10 mouse cellular contexts compared by ENCODE assay signal in the genomic region with DNA sequence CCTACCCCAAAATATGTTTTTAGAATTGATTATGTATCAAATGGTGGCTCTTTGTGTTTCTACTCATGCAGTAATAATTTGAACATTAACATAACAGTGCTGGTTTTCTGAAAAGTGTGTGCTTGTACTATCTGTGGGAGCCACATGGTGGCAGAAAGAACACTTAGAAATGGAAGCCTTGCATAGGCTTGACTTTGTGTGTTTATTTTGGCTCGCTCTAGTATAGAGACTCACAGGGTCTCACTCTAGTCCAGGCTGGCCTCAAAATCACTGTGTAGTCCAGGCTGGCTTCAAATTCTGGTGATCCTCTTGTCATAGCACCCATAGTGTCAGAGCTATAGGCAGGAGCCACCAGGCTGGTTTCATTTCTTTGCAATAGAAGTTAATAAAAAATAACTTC. TPM values are rescaled to one million over a fixed set of nuclear protein-coding genes. Genes with fewer than 3 reads are reported as not detected.
DNase-seq lines count a peak whose midpoint lies in the region; ATAC-seq and TF ChIP-seq lines count a peak whose summit lies in the region.
"Had no signal": no experiment of that assay in that cellular context is flagged by ENCODE, and none has a peak within 500 bp of the region (broad histone marks: within the 10 kb centered on the region; RNA-seq: fewer than 3 reads in every experiment).

No protein-coding gene starts in this region.

- peak; percentile 72 for TF ChIP-seq CTCF in intestine, postnatal 0 days (IDR thresholded peaks at IDR 0.05; ENCODE audit: low read depth)

- no peak overlapping the region for H3K4me2 ChIP-seq in intestine, postnatal 0 days (replicated peaks; ENCODE audit: low read depth)
- H3K4me2 ChIP-seq in intestine, embryonic 16.5 days (ENCODE audit: low read depth, low read length), result no peak overlapping the region
- H3K4me2 ChIP-seq in forebrain, embryonic 15.5 days (replicated peaks), result no peak overlapping the region
- H3K4me2 ChIP-seq: liver, embryonic 15.5 days had no signal

- ATAC-seq in intestine, postnatal 0 days, result no peak
- ATAC-seq in intestine, embryonic 16.5 days, result no peak
- ATAC-seq in forebrain, embryonic 15.5 days (replicated peaks), result peak; percentile 65
- no peak for ATAC-seq in erythroid progenitor cell, adult 5-6 weeks (replicated peaks; ENCODE audit: low FRiP score, poor library complexity, severe bottlenecking)

- H3K36me3 ChIP-seq in intestine, postnatal 0 days (ENCODE audit: control insufficient read depth, insufficient read depth), result no peaks in the 10 kb centered on the region
- no peaks in the 10 kb centered on the region for H3K36me3 ChIP-seq in intestine, embryonic 16.5 days (ENCODE audit: control insufficient read depth, insufficient read depth, low read length)
- no peaks in the 10 kb centered on the region for H3K36me3 ChIP-seq in forebrain, embryonic 15.5 days
- peaks cover 99% of the 10 kb centered on the region for H3K36me3 ChIP-seq in megakaryocyte, embryonic 14.5 days (replicated peaks; ENCODE audit: low read length)

- no peak overlapping the region for H3K4me3 ChIP-seq in intestine, postnatal 0 days (ENCODE audit: low read depth, low read length)
- H3K4me3 ChIP-seq in intestine, embryonic 16.5 days (ENCODE audit: low read length), result no peak overlapping the region
- H3K4me3 ChIP-seq in forebrain, embryonic 15.5 days, result no peak overlapping the region
- peak overlapping the region; percentile 57 for H3K4me3 ChIP-seq in megakaryocyte, embryonic 14.5 days (replicated peaks)
- H3K4me3 ChIP-seq: liver, embryonic 15.5 days had no signal

- peaks cover 10% of the 10 kb centered on the region; the same call in 1 of the 2 replicates for H3K4me1 ChIP-seq in intestine, postnatal 0 days (replicated peaks; ENCODE audit: control insufficient read depth, insufficient read depth, low read length)
- H3K4me1 ChIP-seq in intestine, embryonic 16.5 days (ENCODE audit: control insufficient read depth, insufficient read depth, low read length), result peaks cover 17% of the 10 kb centered on the region
- no peaks in the 10 kb centered on the region for H3K4me1 ChIP-seq in forebrain, embryonic 15.5 days
- H3K4me1 ChIP-seq in megakaryocyte, embryonic 14.5 days, result peaks cover 96% of the 10 kb centered on the region

- no peaks in the 10 kb centered on the region for H3K9me3 ChIP-seq in intestine, postnatal 0 days (ENCODE audit: control insufficient read depth)
- no peaks in the 10 kb centered on the region for H3K9me3 ChIP-seq in intestine, embryonic 16.5 days (ENCODE audit: control insufficient read depth, low read length)
- no peaks in the 10 kb centered on the region for H3K9me3 ChIP-seq in forebrain, embryonic 15.5 days
- no peaks in the 10 kb centered on the region for H3K9me3 ChIP-seq in megakaryocyte, embryonic 14.5 days
- H3K9me3 ChIP-seq: liver, embryonic 15.5 days had no signal

- no peak overlapping the region for H3K9ac ChIP-seq in intestine, postnatal 0 days (ENCODE audit: low read depth, low read length)
- no peak overlapping the region for H3K9ac ChIP-seq in intestine, embryonic 16.5 days (ENCODE audit: low read depth, low read length)
- H3K9ac ChIP-seq in forebrain, embryonic 15.5 days (replicated peaks), result no peak overlapping the region
- H3K9ac ChIP-seq: liver, embryonic 15.5 days had no signal

- no peak overlapping the region for H3K27ac ChIP-seq in intestine, postnatal 0 days (ENCODE audit: low read depth, low read length)
- H3K27ac ChIP-seq in intestine, embryonic 16.5 days (ENCODE audit: low read length), result no peak overlapping the region
- no peak overlapping the region for H3K27ac ChIP-seq in forebrain, embryonic 15.5 days (replicated peaks)
- H3K27ac ChIP-seq: liver, embryonic 15.5 days had no signal

- 66% methylated on average over 1 of the region's 1 CpGs for WGBS in intestine, postnatal 0 days
- 41% methylated on average over 1 of the region's 1 CpGs for WGBS in intestine, embryonic 16.5 days
- 80% methylated on average over 1 of the region's 1 CpGs for WGBS in forebrain, embryonic 15.5 days

- H3K27me3 ChIP-seq in intestine, postnatal 0 days (replicated peaks; ENCODE audit: control insufficient read depth, insufficient read depth, low read length), result no peaks in the 10 kb centered on the region
- no peaks in the 10 kb centered on the region for H3K27me3 ChIP-seq in intestine, embryonic 16.5 days (replicated peaks; ENCODE audit: control insufficient read depth, insufficient read depth, low read length)
- no peaks in the 10 kb centered on the region for H3K27me3 ChIP-seq in forebrain, embryonic 15.5 days
- no peaks in the 10 kb centered on the region for H3K27me3 ChIP-seq in megakaryocyte, embryonic 14.5 days (replicated peaks)
- H3K27me3 ChIP-seq: liver, embryonic 15.5 days had no signal

- DNase-seq in MN1 (ENCODE audit: low spot score), result peak; percentile 54
- DNase-seq in urinary bladder, postnatal 10 days (ENCODE audit: low spot score), result no peak
- no peak for DNase-seq in adrenal gland, postnatal 14 days
- DNase-seq: right cerebral cortex, postnatal 14 days had no signal

RNA-seq across cellular contexts. Expression of gene Lims1, which starts 39.5 kb away (rescaled TPM):
- polyA plus RNA-seq in intestine, postnatal 0 days (2015; fragmentation: Nextera tagmentation; extraction: Ambion mirVana), result 79.8 and 85.6 TPM in 2 replicates
- polyA plus RNA-seq in intestine, embryonic 16.5 days (2015; fragmentation: Nextera tagmentation; extraction: Ambion mirVana), result 120 and 124 TPM in 2 replicates
- polyA plus RNA-seq in forebrain, embryonic 15.5 days (2015; fragmentation: Nextera tagmentation; extraction: Ambion mirVana), result 65.3 and 70.1 TPM in 2 replicates
- 2.9 and 6.5 TPM in 2 replicates for polyA plus RNA-seq in megakaryocyte, embryonic 14.5 days (2012; ENCODE audit: insufficient read depth, low replicate concordance)
- 67.8 and 80.5 TPM in 2 replicates for total RNA-seq in erythroid progenitor cell, adult 5-6 weeks (2015; ENCODE audit: low replicate concordance)
- total RNA-seq in erythroid progenitor cell, adult 5-6 weeks (2017; ENCODE audit: low replicate concordance), result 37.5 and 42.2 TPM in 2 replicates
- total RNA-seq in adrenal gland, postnatal 14 days (2021), result 51.8 and 54.9 TPM in 2 replicates
